Mouse (Mus musculus) ES-E14 (cell line): ENCODE results near the gene Carmil1. TPM values are rescaled to one million over a fixed set of nuclear protein-coding genes. Genes with fewer than 3 reads are reported as not detected.

Experiments
- DNase-seq: peaks from one replicate; pipeline ENCODE4 v3.0.0-alpha.2; 2013; ENCODE audit warnings: low read depth, low spot score
- H3K27ac ChIP-seq: 2 replicates; pipeline ENCODE4 v1.5.1; 2012; ENCODE audit warnings: low read depth, mild to moderate bottlenecking, low read length, moderate library complexity, mixed read lengths; ENCODE audit not compliant: poor library complexity, insufficient read depth, severe bottlenecking
- H3K36me3 ChIP-seq: 2 replicates; pipeline ENCODE4 v1.6.1; 2012; ENCODE audit warnings: mild to moderate bottlenecking, low read length, moderate library complexity, mixed read lengths; ENCODE audit not compliant: control insufficient read depth, poor library complexity, insufficient read depth, severe bottlenecking
- H3K4me1 ChIP-seq, 2 experiments: fragments of 150-350 bp in 1 of 2; sonication (generic) in 1 of 2; 2 replicates each; pipeline ENCODE4 v1.6.1; 2012; ENCODE audit warnings: low read length in 2 of 2, mild to moderate bottlenecking in 1 of 2, mixed read lengths in 1 of 2; ENCODE audit not compliant: control insufficient read depth in 2 of 2, insufficient read depth in 2 of 2, poor library complexity in 1 of 2
- H3K4me3 ChIP-seq, 2 experiments: fragments of 150-350 bp in 1 of 2; sonication (generic) in 1 of 2; 2 replicates each; pipeline ENCODE4 v1.5.1; 2012; ENCODE audit warnings: low read length in 2 of 2, low read depth in 1 of 2, mild to moderate bottlenecking in 1 of 2, mixed read lengths in 1 of 2; ENCODE audit not compliant: insufficient read depth in 1 of 2, poor library complexity in 1 of 2, severe bottlenecking in 1 of 2
- H3K9ac ChIP-seq: 2 replicates; pipeline ENCODE4 v1.6.1; 2012; ENCODE audit warnings: low read depth, mild to moderate bottlenecking, low read length, mixed read lengths; ENCODE audit not compliant: poor library complexity, insufficient read depth, severe bottlenecking
- H3K9me3 ChIP-seq: fragments of 150-350 bp; sonication (generic); 2 replicates; pipeline ENCODE4 v1.6.1; 2012; ENCODE audit warnings: low read depth, mild to moderate bottlenecking, low read length; ENCODE audit not compliant: control insufficient read depth, insufficient read depth
- CHD2 ChIP-seq: IDR thresholded peaks from 2 replicates; pipeline ENCODE4 v1.6.1; 2014; ENCODE audit warnings: mild to moderate bottlenecking, low read depth, low read length, inconsistent platforms
- HCFC1 ChIP-seq: IDR thresholded peaks from 2 replicates; pipeline ENCODE4 v1.6.1; 2012; ENCODE audit warnings: low read length, inconsistent platforms, borderline replicate concordance; ENCODE audit not compliant: insufficient read depth
- MAFK ChIP-seq: IDR thresholded peaks from 2 replicates; pipeline ENCODE4 v1.6.1; 2014; ENCODE audit warnings: mild to moderate bottlenecking, low read depth, low read length, inconsistent platforms; ENCODE audit not compliant: insufficient read depth
- ZC3H11A ChIP-seq: IDR thresholded peaks from 2 replicates; pipeline ENCODE4 v1.6.1; 2012; ENCODE audit warnings: low read depth, mild to moderate bottlenecking, inconsistent platforms, low read length, borderline replicate concordance
- ZNF384 ChIP-seq: IDR thresholded peaks from 2 replicates; pipeline ENCODE4 v1.6.1; 2012; ENCODE audit warnings: low read depth, low read length, inconsistent platforms
- in situ Hi-C, 2 experiments: fragments of 600-800 bp; cut with MboI; formaldehyde crosslinking; loops; one replicate each; pipeline ENCODE4 v1.15.1; 2025; ENCODE audit warnings: low sequenced_read_pairs in 2 of 2, inconsistent platforms in 1 of 2; ENCODE audit not compliant: unreplicated experiment in 2 of 2
- total RNA-seq: library from RNA; depleted of rRNA; stranded (reverse); fragments of 300-350 nt; gene quantifications from 2 replicates; pipeline ENCODE4 v1.2.3, GENCODE M21; 2012

Gene Carmil1
- total RNA-seq, 1 experiment, result 17.0 TPM

GRCm38 (mm10) chr13:24027191-24028170, 253.1 kb downstream of the Carmil1 start:
- peak overlapping the region; percentile 48 to 62 for H3K4me3 ChIP-seq

GRCm38 (mm10) chr13:24018515-24018914, 262.1 kb downstream of the Carmil1 start:
- H3K4me1 ChIP-seq, result no peaks in the 10 kb centered on the region
- in situ Hi-C loops, result no loop called here
- H3K27ac ChIP-seq, result no peak overlapping the region
- no peaks in the 10 kb centered on the region for H3K36me3 ChIP-seq
- no peak overlapping the region for H3K4me3 ChIP-seq
- TF ChIP-seq ZC3H11A (no peak), MAFK (no peak), CHD2 (no peak), ZNF384 (no peak), HCFC1 (no peak)
- DNase-seq, result no peak
- no peaks in the 10 kb centered on the region for H3K9me3 ChIP-seq
- H3K9ac ChIP-seq, result no peak overlapping the region

More at GRCm38 (mm10) chr13:24027191-24028170, 253.1 kb downstream of the Carmil1 start:
- peak overlapping the region; percentile 57; the same call in 1 of the 2 replicates for H3K9ac ChIP-seq
- no peaks in the 10 kb centered on the region for H3K9me3 ChIP-seq
- H3K27ac ChIP-seq, result no peak overlapping the region
- no peaks in the 10 kb centered on the region for H3K36me3 ChIP-seq
- in situ Hi-C loops, result no loop called here
- TF ChIP-seq MAFK, result no peak
- TF ChIP-seq ZNF384, result no peak
- TF ChIP-seq CHD2, result no peak
- no peak for TF ChIP-seq ZC3H11A
- TF ChIP-seq HCFC1, result no peak
- DNase-seq, result no peak
- no peaks in the 10 kb centered on the region for H3K4me1 ChIP-seq

GRCm38 (mm10) chr13:24005528-24005927, 275.1 kb downstream of the Carmil1 start:
- no peak for DNase-seq
- Histone ChIP-seq H3K27ac (no peak overlapping the region), H3K4me1 (peaks cover 11 to 12% of the 10 kb centered on the region in 2 experiments; a peak in 3 of 4 replicates), H3K36me3 (no peaks in the 10 kb centered on the region), H3K4me3 (no peak overlapping the region), H3K9me3 (no peaks in the 10 kb centered on the region), H3K9ac (no peak overlapping the region)
- TF ChIP-seq HCFC1, result no peak
- no peak for TF ChIP-seq ZNF384
- TF ChIP-seq MAFK, result no peak
- TF ChIP-seq ZC3H11A, result no peak
- TF ChIP-seq CHD2, result no peak
- in situ Hi-C loops, result no loop called here

- in situ Hi-C loops, result no loop called here
- Histone ChIP-seq H3K27ac (no peak overlapping the region), H3K4me3 (no peak overlapping the region), H3K9me3 (no peaks in the 10 kb centered on the region), H3K9ac (no peak overlapping the region), H3K36me3 (no peaks in the 10 kb centered on the region), H3K4me1 (peaks cover 11 to 17% of the 10 kb centered on the region in 2 experiments; a peak in 3 of 4 replicates)
- TF ChIP-seq MAFK (no peak), ZC3H11A (no peak), HCFC1 (no peak), ZNF384 (no peak), CHD2 (0 out of 2 replicates have a peak, but pooled peaks have one; percentile 8)
- DNase-seq, result no peak
Measured at GRCm38 (mm10) chr13:24001797-24002196, 278.8 kb downstream of the Carmil1 start.
